Mouse (Mus musculus): Measurements from ENCODE around the gene E4f1.

DNA sequence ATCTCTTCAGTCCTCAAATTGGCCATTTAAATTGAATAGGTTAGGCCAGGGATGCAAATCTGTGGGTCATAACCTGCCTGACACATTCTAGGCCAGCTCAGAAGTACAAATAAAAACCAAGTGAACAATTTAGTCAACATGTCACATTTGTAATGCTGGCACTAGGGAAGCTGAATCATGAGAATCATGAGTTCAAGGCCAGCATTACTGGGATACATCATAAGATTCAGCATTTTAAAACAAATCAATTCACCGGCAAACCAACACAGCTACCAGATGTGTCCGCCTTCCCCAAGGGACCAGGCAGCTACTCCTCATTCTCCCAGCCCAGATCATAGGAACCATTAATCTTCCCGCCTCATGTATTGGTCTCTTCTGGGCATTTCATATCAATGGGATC, 13.4 kb upstream of the E4f1 start:
- TF ChIP-seq CTCF (IDR thresholded peaks at IDR 0.05; ENCODE audit: borderline replicate concordance, extremely low read depth, insufficient read depth, insufficient read length) (no peak), POLR2A (IDR thresholded peaks at IDR 0.05; ENCODE audit: borderline replicate concordance, extremely low read depth, insufficient read depth, insufficient read length, poor library complexity, severe bottlenecking) (no peak)

Measured in brain, embryonic 14.5 days (tissue).